Mouse (Mus musculus): Measurements from ENCODE around the gene L3mbtl1. TPM values are rescaled to one million over a fixed set of nuclear protein-coding genes. Genes with fewer than 3 reads are reported as not detected.
A peak's percentile ranks its signal among the peaks of the same experiment; 100 is the strongest.

Gene L3mbtl1
- total and polyA plus RNA-seq, 2 experiments from 2014 or later = not detected

- Histone ChIP-seq H3K36me3 (replicated peaks; ENCODE audit: control insufficient read depth, insufficient read depth, low read length) (no peaks in the 10 kb centered on the region), H3K4me3 (ENCODE audit: low read depth, low read length) (no peak overlapping the region), H3K9ac (replicated peaks; ENCODE audit: low read depth, low read length) (no peak overlapping the region), H3K27me3 (ENCODE audit: control insufficient read depth, insufficient read depth, low read length) (no peaks in the 10 kb centered on the region), H3K9me3 (replicated peaks; ENCODE audit: control insufficient read depth, low read length) (no peaks in the 10 kb centered on the region), H3K4me2 (ENCODE audit: low read depth, low read length) (no peak overlapping the region), H3K27ac (ENCODE audit: low read depth) (no peak overlapping the region), H3K4me1 (ENCODE audit: control insufficient read depth, insufficient read depth) (peaks cover 10% of the 10 kb centered on the region; the same call in 1 of the 2 replicates)
- no peak for ATAC-seq (ENCODE audit: insufficient read depth, low read depth)
- TF ChIP-seq CTCF (IDR thresholded peaks at IDR 0.05; ENCODE audit: low read depth) (no peak), EP300 (IDR thresholded peaks at IDR 0.05; ENCODE audit: low read depth) (no peak)
- 83% methylated on average over 5 of the region's 5 CpGs for WGBS
- no peak for DNase-seq (ENCODE audit: low spot score)
Observed at GRCm38 (mm10) chr2:162973206-162973605, 29.9 kb downstream of the L3mbtl1 start.

GRCm38 (mm10) chr2:162973637-162974036, 30.4 kb downstream of the L3mbtl1 start:
- TF ChIP-seq EP300 (IDR thresholded peaks at IDR 0.05; ENCODE audit: low read depth) = no peak
- TF ChIP-seq CTCF (IDR thresholded peaks at IDR 0.05; ENCODE audit: low read depth) = no peak
- H3K27me3 ChIP-seq (ENCODE audit: control insufficient read depth, insufficient read depth, low read length) = no peaks in the 10 kb centered on the region
- H3K4me3 ChIP-seq (ENCODE audit: low read depth, low read length) = no peak overlapping the region
- no peaks in the 10 kb centered on the region for H3K9me3 ChIP-seq (replicated peaks; ENCODE audit: control insufficient read depth, low read length)
- DNase-seq (ENCODE audit: low spot score) = no peak
- 38% methylated on average over 11 of the region's 11 CpGs for WGBS
- no peaks in the 10 kb centered on the region for H3K36me3 ChIP-seq (replicated peaks; ENCODE audit: control insufficient read depth, insufficient read depth, low read length)
- ATAC-seq (ENCODE audit: insufficient read depth, low read depth) = no peak
- peaks cover 10% of the 10 kb centered on the region; the same call in 1 of the 2 replicates for H3K4me1 ChIP-seq (ENCODE audit: control insufficient read depth, insufficient read depth)
- no peak overlapping the region for H3K27ac ChIP-seq (ENCODE audit: low read depth)
- H3K9ac ChIP-seq (replicated peaks; ENCODE audit: low read depth, low read length) = no peak overlapping the region
- no peak overlapping the region for H3K4me2 ChIP-seq (ENCODE audit: low read depth, low read length)

- WGBS = 60% methylated on average over 11 of the region's 11 CpGs
- peak; percentile 24 for DNase-seq (ENCODE audit: low spot score)
- no peak overlapping the region for H3K9ac ChIP-seq (replicated peaks; ENCODE audit: low read depth, low read length)
- H3K36me3 ChIP-seq (replicated peaks; ENCODE audit: control insufficient read depth, insufficient read depth, low read length) = no peaks in the 10 kb centered on the region
- H3K4me3 ChIP-seq (ENCODE audit: low read depth, low read length) = no peak overlapping the region
- no peak overlapping the region for H3K4me2 ChIP-seq (ENCODE audit: low read depth, low read length)
- no peak for TF ChIP-seq CTCF (IDR thresholded peaks at IDR 0.05; ENCODE audit: low read depth)
- no peak overlapping the region for H3K27ac ChIP-seq (ENCODE audit: low read depth)
- H3K4me1 ChIP-seq (ENCODE audit: control insufficient read depth, insufficient read depth) = peaks cover 10% of the 10 kb centered on the region; the same call in 1 of the 2 replicates
- H3K9me3 ChIP-seq (replicated peaks; ENCODE audit: control insufficient read depth, low read length) = no peaks in the 10 kb centered on the region
- H3K27me3 ChIP-seq (ENCODE audit: control insufficient read depth, insufficient read depth, low read length) = no peaks in the 10 kb centered on the region
- ATAC-seq (ENCODE audit: insufficient read depth, low read depth) = peak; percentile 72
Observed at GRCm38 (mm10) chr2:162975157-162975775, 32.0 kb downstream of the L3mbtl1 start.

GRCm38 (mm10) chr2:162976001-162976400, 32.7 kb downstream of the L3mbtl1 start:
- DNase-seq (ENCODE audit: low spot score) (no peak), ATAC-seq (ENCODE audit: insufficient read depth, low read depth) (no peak)
- Histone ChIP-seq H3K4me1 (ENCODE audit: control insufficient read depth, insufficient read depth) (peaks cover 10% of the 10 kb centered on the region; the same call in 1 of the 2 replicates), H3K4me3 (ENCODE audit: low read depth, low read length) (no peak overlapping the region), H3K27ac (ENCODE audit: low read depth) (no peak overlapping the region), H3K9ac (replicated peaks; ENCODE audit: low read depth, low read length) (no peak overlapping the region), H3K9me3 (replicated peaks; ENCODE audit: control insufficient read depth, low read length) (no peaks in the 10 kb centered on the region), H3K27me3 (ENCODE audit: control insufficient read depth, insufficient read depth, low read length) (no peaks in the 10 kb centered on the region), H3K4me2 (ENCODE audit: low read depth, low read length) (no peak overlapping the region), H3K36me3 (replicated peaks; ENCODE audit: control insufficient read depth, insufficient read depth, low read length) (no peaks in the 10 kb centered on the region)
- TF ChIP-seq CTCF (IDR thresholded peaks at IDR 0.05; ENCODE audit: low read depth) = no peak
- TF ChIP-seq EP300 (IDR thresholded peaks at IDR 0.05; ENCODE audit: low read depth) = no peak
- 61% methylated on average over 4 of the region's 4 CpGs for WGBS

- Histone ChIP-seq H3K27me3 (ENCODE audit: control insufficient read depth, insufficient read depth, low read length) (no peaks in the 10 kb centered on the region), H3K9me3 (replicated peaks; ENCODE audit: control insufficient read depth, low read length) (no peaks in the 10 kb centered on the region), H3K4me3 (ENCODE audit: low read depth, low read length) (no peak overlapping the region), H3K27ac (ENCODE audit: low read depth) (no peak overlapping the region), H3K36me3 (replicated peaks; ENCODE audit: control insufficient read depth, insufficient read depth, low read length) (no peaks in the 10 kb centered on the region), H3K4me1 (ENCODE audit: control insufficient read depth, insufficient read depth) (peaks cover 6% of the 10 kb centered on the region; the same call in 1 of the 2 replicates), H3K4me2 (ENCODE audit: low read depth, low read length) (no peak overlapping the region), H3K9ac (replicated peaks; ENCODE audit: low read depth, low read length) (no peak overlapping the region)
- no peak for TF ChIP-seq EP300 (IDR thresholded peaks at IDR 0.05; ENCODE audit: low read depth)
- no peak for TF ChIP-seq CTCF (IDR thresholded peaks at IDR 0.05; ENCODE audit: low read depth)
- ATAC-seq (ENCODE audit: insufficient read depth, low read depth) = no peak
- DNase-seq (ENCODE audit: low spot score) = no peak
- 77% methylated on average over 6 of the region's 6 CpGs for WGBS
Observed at GRCm38 (mm10) chr2:162984381-162984780, 41.1 kb downstream of the L3mbtl1 start.

GRCm38 (mm10) chr2:162985923-162986322, 42.7 kb downstream of the L3mbtl1 start:
- no peak overlapping the region for H3K4me2 ChIP-seq (ENCODE audit: low read depth, low read length)
- no peaks in the 10 kb centered on the region for H3K9me3 ChIP-seq (replicated peaks; ENCODE audit: control insufficient read depth, low read length)
- peaks cover 6% of the 10 kb centered on the region; the same call in 1 of the 2 replicates for H3K4me1 ChIP-seq (ENCODE audit: control insufficient read depth, insufficient read depth)
- no peaks in the 10 kb centered on the region for H3K27me3 ChIP-seq (ENCODE audit: control insufficient read depth, insufficient read depth, low read length)
- peak; percentile 81 for DNase-seq (ENCODE audit: low spot score)
- H3K4me3 ChIP-seq (ENCODE audit: low read depth, low read length) = no peak overlapping the region
- no peak overlapping the region for H3K27ac ChIP-seq (ENCODE audit: low read depth)
- H3K36me3 ChIP-seq (replicated peaks; ENCODE audit: control insufficient read depth, insufficient read depth, low read length) = no peaks in the 10 kb centered on the region
- 26% methylated on average over 3 of the region's 3 CpGs for WGBS
- no peak overlapping the region for H3K9ac ChIP-seq (replicated peaks; ENCODE audit: low read depth, low read length)
- ATAC-seq (ENCODE audit: insufficient read depth, low read depth) = peak; percentile 96
- no peak for TF ChIP-seq CTCF (IDR thresholded peaks at IDR 0.05; ENCODE audit: low read depth)
- TF ChIP-seq EP300 (IDR thresholded peaks at IDR 0.05; ENCODE audit: low read depth) = no peak

All from heart, postnatal 0 days (tissue).